Mouse (Mus musculus) ovary, adult 18-20 months (tissue): Measurements from ENCODE around the gene Ttc23.

Source experiments
- DNase-seq: peaks from one replicate; pipeline ENCODE4 v3.0.0; 2022; ENCODE audit warnings: low spot score, mixed read lengths

The Ttc23 gene

DNA sequence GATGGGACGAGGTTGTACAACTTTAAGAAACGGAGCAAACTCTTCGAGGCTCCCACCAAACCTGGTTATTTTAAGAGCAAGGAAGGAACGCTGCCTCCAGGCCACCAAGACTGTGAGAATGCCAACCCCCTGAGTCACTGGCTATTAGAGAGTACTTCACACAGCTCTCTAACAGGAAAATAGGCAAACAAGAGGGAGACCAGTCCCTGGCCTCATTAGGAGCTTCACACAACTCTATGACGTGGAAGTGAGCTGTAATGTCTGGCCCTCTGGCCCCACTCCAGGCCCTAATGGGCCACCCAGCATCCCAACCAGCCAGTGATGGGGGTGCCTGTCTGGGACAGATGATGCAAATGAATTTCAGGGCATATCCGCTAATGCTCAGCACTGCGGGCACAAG, 94.5 kb downstream of the Ttc23 start:
- DNase-seq: no peak

DNA sequence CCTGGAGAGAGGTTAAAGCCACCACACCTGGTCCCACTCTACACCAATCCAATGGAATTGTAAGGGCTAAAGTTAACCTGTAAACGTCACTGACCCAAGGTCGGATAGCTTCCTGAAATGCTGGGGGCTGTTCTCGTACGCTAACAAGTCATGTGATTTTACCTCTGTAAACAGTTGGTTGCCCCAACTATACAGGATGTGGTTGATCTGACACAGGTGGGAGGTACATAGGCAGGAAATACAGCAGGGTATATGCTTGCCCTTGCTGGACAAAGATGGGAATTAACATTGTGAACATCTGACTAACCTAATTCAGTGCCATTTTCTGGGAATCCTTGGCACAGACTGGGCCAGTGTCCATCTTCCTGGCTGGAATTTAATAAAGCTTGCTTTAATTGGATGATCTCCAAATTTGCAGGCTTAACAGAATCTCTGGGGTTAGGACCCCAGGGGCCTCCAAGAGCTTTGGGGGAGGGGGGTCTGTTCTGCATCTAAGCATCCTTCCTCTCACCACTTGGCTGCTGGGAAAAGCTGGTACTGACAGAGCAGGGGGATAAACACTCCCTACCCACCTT, 100.6 kb downstream of the Ttc23 start:
- DNase-seq: no peak

DNA sequence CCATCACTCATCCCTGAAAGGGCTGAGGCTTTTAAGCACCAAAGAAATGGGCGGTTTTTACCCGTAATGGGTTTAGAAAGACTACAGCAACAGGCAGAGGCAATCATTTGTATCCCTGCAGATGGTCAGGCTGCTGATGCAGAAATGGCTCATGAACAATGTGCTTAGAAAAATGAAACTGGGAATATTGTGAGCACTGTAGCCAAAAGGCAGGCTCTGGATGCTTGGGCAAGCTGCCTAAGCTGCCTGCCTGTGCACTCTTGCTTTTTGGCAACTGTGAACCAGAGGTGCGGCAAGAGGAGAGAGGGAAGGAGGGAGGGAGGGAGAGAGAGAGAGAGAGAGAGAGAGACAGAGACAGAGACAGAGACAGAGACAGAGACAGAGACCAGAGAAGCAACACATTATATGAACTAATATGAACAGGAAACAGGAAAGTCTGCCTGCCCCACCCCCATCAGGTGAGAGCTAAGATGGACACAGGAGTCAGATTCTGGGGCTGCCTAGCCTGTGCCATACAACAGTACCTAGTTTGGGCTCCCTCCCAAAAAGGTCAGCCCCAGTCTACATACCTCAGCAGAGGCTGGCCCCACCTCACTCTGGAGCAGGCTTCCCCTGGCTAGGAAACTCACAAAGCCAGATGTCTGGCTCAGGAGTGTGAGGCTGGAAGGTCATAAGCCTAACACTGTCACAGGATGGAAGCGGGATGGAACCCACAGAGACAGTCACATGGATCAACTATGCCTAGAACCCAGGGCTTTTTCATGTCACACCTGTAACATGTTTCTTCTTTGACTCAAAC, 102.4 kb downstream of the Ttc23 start:
- DNase-seq: no peak

DNA sequence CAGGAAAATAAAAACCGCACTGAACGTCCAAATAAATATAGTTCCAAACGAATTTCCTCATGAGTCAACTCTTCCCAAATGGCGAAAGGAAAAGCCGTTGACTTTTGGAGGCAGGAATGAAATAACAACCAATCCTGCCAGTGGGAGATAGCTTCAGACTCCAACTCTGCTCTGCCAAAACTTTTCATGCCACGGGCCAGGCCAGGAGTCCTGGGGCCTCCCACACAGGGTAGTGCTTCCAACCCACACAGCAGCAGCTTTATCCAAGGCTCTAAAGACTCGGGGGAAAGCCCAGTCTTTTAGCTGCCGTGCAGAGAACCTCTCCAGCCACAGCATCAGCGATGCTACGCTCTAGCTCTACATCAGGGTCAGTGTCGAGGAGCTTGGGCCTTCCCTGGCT, 107.4 kb downstream of the Ttc23 start:
- peak; percentile 59 for DNase-seq

DNA sequence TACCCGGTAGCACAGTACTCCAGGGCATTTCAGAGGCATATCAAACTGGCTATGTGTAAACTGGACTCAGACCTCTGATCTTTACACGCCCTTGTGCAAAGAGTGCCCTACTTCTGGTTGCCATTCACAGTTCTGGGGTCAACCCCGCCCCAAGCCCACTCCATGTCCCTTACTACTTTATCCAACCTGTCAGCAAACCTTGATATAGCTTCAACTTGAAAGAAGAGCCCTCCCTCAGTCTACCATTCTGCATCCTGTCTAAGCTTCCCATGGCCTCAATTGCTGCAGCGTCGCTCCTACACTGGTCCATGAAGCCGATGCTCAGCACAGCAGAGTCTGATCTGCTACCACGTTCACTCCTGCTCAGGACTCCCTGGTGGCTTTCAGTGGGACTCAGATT, 108.2 kb downstream of the Ttc23 start:
- no peak for DNase-seq

DNA sequence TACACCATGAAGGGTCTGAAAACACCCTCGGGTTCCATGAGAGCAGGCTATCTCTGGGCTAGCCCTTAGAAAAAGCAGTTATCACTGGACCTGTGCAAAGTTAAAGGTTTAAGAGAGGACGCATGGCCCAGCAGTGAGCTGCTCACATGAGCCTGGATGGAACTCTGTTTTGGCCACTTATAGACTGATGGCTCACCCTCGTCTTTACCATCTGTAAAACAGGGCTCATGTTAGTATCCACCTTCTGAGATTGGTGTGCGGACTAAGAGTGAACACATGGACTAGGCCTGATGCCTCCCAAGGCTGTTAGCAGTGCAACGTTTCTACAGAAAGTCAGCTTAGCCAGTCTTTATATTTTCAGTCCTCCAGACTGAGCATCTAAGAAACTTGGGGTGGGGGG, 109.4 kb downstream of the Ttc23 start:
- DNase-seq: no peak

DNA sequence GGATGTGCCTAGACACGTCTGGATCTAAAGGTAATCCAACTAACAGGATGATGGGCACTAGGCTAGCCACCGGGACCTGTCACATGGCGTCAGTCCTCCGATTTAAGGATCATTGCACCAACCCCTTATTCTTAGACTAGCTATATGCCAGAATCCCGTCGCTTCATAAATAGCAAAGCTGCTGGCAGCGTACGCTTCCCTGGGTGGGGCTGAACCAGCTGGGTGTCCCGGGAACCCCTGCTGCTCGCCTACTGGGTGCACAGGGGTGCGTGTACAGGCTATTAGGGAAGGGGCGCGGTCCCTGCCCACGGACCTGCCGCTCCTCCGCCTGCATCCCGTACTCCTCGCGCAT, 111.3 kb downstream of the Ttc23 start:
- no peak for DNase-seq

DNA sequence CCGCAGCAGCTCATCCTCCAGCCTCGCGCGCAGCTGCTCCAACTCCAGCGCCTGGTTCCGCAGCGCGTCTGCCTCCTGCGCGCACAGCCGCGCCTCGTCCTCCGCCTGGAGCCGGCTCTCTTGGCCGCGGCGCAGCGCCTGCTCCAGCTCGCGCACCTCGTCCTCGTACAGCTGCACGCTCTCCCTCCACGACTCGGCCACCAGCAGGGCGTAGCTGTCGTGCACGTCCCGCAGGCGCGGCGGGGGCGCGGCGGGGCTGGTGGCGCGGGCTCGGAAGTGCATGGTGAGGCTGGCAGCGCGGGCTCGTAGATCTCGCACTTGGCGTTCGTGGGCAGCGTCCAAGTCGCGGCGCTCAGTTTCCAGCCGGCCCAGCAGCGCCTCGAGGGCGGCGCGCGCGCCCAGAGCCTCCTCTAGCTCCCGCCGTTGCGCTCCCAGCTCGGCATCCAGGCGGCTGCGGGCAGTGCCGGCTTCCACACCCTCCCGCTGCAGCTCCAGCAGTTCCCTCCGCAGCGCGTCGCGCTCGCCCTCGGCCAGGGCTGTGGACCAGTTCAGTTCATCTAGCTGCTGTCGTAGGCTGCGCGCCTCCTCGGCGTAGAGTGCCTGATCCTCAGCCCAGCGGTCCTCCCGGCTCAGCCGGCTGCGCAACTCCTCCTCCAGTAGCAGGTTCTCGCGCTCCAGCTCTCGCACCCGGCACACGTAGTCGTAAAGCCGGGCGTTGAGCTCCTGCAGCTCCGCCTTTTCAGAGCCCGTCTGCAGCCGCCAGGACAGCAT, 111.8 kb downstream of the Ttc23 start:
- DNase-seq: no peak

DNA sequence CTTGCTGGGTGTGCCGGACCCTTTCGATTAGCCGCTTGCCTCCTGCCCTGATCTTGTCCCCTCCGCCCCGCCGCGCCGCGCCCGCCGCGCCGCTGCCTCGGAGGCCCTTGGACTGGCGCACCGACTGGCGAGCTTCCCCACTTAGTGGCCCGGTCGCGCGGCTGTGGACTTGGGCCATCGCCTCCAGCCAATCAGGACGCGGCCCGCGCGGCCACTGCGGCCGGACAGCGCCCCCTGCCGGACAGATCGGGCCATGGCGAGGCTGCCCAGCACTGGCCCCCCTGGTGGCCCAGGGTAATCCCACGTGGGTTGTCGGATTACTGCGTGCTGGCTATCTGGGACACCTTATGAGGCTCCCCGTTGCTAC, 112.4 kb downstream of the Ttc23 start, which contains the start of gene Synm:
TSS of gene Synm (minus strand) at position 114 of the 367 bp plus-strand sequence.
- peak; percentile 82 for DNase-seq

DNA sequence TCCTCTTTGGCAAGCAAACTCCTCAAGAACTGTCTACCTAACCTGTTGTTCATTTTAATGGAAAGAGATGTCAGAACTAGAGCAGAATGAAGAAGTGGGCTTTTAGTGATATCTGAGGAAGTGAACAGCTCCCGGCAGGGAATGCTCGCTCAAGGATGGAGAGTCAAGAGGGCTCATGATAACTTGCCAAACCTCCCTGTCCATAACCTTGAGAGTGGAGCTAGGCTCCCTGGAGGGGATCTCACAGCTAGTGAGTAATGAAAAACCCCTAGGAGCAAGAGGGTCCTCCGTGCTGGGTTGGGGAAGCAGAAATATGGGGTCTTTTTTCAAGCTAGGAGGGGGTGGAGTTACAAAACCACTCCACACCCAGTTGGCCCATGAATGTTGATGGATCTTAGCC, 116.4 kb downstream of the Ttc23 start:
- DNase-seq: peak; percentile 48

DNA sequence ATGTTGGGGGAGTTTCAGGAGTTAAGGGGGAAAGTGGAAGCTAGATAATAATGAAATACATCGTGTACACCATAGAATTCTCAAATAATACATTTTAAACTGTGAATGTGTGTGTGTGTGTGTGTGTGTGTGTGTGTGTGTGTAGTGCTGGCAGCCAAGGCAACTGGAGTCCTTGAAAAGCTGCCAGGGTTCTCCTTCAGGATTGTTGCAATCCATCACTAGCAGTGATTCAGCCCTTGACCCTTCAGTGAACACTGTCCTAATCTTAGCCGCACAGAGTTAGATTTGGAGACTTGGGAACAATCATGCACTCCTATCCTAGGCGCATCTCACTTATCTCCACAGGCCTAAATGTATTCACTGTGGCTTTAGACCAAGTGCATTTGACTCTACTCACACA, 120.9 kb downstream of the Ttc23 start:
- DNase-seq: peak; percentile 68

DNA sequence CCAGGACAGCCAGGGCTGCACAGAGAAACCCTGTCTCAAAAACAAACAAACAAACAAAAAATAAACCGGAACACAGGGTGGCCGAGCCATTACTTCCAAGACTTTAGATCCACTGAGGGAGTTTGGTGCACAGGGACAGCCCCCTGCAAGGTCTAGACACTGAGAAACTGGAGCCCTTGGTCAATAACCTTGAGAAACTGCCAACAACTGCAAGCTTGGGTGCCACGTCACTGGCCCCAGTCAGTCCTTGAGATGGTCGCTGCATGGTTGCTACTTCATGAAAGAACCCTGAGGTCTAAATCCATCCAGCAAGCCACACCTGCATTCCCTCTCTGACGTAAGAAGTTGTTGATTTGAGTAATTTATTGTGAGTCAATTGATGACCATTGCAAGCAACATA, 122.3 kb downstream of the Ttc23 start:
- peak; percentile 46 for DNase-seq

DNA sequence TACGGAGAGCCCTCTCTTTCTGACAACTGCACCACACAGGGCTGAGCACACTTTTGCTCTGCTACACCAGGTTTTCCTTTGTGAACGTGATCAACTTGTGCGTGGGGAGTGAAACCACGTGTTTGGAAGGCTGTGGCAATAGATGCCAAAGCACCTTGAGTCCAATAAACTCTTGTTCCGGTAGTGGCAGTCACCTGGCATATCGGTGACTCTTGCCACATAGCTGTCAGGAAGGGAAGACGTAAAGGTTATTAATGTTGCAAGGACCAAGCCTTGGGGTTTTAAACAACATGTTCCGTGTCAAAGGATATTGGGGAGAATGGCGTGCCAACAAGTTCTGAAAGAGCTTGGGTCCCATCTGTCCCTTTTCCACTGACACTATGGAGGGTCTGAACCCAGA, 125.0 kb downstream of the Ttc23 start:
- no peak for DNase-seq

DNA sequence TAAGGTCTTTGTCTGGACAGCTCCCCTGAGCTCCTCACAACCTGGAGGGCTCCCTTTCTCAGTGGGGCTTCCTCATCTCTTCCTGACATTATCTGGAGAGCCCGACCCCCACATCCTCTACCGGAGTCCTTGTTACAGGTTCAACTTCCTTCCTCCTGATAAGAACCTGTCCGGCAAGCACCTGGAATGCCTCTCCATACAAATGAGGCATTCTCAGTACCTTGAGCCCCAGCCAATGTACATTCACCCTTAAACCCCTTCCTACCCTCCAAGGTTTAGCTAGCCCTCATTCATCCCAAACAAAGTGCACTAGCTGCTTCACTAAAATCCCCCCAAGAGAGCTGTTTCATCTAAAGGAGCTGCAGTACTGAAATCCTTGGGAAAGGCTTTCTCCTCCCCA, 128.4 kb downstream of the Ttc23 start:
- DNase-seq: no peak

DNA sequence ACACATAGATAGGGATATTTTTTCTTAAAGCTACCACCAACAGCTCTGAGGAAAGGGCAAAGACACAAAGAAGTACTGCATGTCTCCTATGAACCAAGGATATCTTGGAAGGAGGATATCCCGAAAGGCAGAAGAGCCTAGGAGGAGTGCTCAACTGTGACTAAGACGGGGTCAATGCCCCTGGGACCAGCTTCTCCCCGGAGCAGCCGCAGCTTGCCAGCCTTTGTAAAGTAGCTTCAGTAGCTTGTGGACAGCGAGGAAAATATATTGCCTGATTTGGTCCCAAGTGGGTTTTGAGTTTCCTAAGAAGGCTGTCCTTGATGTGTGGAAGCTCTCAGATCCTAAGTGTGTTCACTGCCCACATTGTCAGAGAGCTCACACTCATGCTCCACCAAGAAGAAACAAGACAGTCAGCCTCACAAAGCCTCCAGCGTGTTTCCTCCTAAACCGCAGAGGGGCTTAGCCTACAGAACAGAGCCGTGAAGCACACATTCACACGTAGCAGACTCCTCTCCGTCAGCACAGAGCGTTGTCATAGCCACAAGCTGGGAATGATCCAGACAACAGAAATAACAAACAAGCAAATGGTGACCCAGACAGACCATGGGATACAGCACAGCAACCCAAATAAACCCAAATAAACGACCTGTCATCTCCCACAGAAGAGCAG, 129.6 kb downstream of the Ttc23 start:
- DNase-seq: no peak

DNA sequence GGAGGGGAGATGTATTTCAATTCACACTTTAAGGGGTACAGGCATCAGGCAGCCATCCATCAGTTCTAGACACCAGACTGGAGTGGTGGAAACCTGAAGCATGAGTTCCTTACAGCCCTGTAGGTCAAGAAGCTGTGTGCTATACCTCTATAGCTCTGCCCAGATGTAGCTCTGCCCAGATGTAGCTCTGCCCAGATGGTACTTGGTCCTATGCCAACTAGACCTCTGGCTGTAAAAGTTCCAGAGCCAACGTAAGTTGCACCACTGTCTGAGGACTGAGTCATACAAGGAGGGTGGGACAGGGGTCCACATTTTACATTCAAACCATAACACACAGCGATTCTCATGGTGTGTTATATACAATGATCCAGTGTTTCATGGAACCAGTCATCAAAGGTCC, 140.7 kb downstream of the Ttc23 start:
- no peak for DNase-seq

DNA sequence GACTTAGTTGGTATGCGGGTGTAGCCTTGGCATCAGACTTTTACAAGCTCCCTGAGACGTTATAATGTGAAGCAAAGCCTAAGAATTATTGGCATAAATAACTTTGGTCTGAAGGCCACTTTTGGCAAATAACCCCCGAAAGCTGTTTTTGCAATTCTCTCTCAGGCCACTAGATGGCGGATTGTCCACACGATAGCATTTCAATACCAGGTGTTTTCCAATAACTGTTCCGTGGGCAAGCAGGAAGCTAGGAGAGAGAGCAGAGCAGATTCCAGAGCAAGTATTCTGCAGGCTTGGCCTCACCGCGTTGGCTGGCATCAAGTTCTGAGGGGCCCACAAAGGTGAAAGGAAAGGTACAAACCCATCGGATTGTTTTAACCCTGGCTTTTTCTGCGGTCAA, 141.5 kb downstream of the Ttc23 start:
- peak; percentile 45 for DNase-seq

DNA sequence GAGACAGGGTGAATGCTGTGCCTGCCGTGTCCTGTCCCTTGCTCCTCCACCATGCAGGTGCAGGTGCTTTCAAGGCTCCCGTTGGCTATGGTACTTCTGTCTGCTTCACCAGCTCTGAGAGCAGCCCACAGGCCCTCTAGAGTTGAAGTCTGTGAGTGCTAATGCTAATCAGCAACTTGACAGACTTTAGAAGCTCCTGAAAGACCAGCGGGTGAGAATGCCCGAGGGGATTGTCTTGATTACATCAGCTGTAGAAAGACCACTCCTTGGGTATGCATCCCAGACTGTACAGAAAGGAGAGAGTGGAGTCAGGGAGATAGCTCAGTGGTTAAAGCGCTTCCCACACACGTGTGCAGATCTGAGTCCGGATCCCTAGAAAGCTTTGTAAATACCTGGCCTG, 144.0 kb downstream of the Ttc23 start:
- no peak for DNase-seq

DNA sequence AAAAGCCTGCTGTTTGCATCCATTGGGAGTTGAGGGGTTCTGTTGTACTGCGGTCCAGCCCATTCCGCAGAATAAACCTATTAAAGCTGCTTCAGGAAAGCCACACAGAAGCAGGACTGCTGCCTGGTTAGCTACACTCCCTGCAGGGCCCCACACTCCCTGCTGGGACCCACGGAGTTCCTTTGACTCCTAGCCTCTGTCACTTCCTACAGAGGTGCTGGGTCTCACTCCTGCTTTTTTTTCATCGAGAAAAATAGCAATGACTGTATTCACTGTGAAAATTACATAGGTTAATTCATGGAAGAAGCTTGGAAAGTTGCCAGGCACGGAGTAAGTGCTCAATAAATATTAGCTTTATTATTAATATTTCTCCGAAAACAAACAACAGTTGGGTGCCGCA, 146.2 kb downstream of the Ttc23 start:
- no peak for DNase-seq

DNA sequence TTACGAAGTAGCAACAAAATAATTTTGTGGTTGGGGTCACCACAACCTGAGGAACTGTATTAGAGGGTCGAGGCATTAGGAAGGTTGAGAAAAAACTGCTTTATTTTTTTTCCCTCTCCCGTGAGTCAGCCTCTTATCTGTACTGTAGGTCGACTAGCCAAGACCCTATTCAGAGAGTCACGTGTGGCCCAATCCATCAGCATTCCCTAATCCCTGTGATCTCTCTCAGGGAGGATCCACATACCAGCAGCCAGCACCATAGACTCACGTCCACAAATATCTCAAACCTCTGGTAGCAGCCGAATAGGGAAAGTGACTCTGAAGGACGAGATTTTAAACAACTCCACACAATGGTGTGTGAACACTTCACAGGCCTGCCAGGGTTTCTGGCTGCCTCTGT, 149.9 kb downstream of the Ttc23 start:
- DNase-seq: no peak

DNA sequence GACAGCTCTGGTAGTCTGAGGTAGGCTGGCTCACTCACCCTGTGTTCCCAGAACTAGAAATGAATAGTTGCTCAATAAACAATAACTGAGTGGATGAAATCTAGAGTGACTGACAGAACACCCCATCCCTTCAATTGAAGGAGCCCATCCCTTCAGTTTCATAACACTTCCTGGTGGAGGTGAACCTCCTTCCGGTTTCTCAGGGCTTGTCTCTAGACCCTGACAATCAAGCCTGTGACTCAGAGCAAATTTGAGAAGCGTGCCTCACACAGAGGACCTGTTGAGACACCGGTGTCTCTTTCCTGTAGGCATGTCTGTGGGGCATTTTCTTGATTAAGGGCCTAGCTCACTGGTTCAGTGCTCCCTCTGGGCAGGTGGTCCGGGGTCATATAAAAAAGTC, 151.3 kb downstream of the Ttc23 start:
- no peak for DNase-seq

DNA sequence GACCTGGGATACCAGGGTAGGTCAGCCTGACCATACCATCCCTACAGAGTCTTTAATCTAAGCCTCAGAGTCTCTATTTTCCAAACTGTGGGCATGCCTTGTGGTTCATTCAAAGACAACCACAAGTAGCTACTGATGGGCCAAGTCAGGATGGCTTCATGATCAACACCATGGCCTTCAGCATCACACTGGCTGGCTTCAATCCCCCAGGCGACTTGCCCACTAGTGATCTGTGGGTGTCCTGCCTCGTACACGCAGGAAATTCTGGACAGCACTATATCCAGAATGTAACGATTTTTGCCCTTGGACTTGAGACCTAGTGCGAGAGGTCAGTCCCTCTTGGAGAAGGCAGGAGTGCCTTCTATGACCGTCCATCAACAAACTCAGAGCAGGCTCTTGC, 153.3 kb downstream of the Ttc23 start:
- no peak for DNase-seq

DNA sequence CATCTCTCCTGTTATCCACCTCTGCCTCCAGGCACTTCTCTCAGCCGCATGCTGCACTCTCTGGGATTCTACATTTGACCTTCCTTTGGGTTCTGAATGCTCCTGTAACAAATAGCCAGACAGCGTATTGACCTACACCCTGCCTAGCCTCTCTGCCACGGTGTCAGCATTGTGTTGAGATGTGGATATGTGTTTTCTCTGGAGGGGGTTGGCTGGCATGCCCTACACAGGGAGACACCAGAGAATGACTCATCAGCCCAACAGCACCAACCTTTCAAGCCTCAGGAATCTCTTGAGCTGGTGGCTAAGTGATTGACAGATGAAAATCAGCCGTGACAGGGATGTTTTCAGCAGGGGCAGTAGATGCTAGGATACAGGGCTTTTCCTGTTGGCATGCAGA, 153.8 kb downstream of the Ttc23 start:
- DNase-seq: no peak
